Mouse (Mus musculus) brain, embryonic 14.5 days (tissue): ENCODE data around the gene Gm26661.

ENCODE experiments used
- CTCF ChIP-seq: fragments of 200-500 bp; IDR thresholded peaks from 2 replicates; pipeline ENCODE4 v1.5.1; 2012; ENCODE audit warnings: inconsistent platforms, mild to moderate bottlenecking, moderate library complexity, borderline replicate concordance; ENCODE audit not compliant: insufficient read depth, insufficient read length; ENCODE audit errors: extremely low read depth
- POLR2A ChIP-seq: fragments of 200-500 bp; IDR thresholded peaks from 2 replicates; pipeline ENCODE4 v1.6.1; 2012; ENCODE audit warnings: mild to moderate bottlenecking, inconsistent platforms, borderline replicate concordance; ENCODE audit not compliant: poor library complexity, insufficient read depth, insufficient read length, severe bottlenecking; ENCODE audit errors: extremely low read depth

DNA sequence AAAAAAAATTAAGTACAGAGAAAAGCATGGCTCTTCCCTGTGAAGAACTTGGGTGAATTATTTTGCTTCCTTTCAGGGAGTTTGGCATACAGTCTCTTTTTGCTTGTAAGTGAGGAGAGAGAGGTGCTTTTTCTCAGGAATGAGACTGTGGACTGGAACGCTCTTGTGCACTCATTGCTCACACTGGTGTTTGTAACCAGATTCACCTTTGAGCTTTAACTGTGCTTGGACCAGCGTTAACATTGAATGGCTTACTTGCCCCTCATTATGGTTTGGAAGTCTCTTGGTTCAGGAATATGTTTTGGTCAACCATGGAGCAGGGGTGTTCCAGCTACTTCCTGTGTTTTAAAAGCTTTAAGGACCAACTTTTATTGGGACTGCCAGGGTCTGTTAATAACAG is 37.8 kb downstream of the Gm26661 start:
- TF ChIP-seq CTCF (no peak), POLR2A (no peak)
